Mouse (Mus musculus): ENCODE data around the gene Notch3. TPM values are rescaled to one million over a fixed set of nuclear protein-coding genes. Genes with fewer than 3 reads are reported as not detected.

The Notch3 gene
- polyA plus RNA-seq, 1 experiment = 75.6 TPM

DNA sequence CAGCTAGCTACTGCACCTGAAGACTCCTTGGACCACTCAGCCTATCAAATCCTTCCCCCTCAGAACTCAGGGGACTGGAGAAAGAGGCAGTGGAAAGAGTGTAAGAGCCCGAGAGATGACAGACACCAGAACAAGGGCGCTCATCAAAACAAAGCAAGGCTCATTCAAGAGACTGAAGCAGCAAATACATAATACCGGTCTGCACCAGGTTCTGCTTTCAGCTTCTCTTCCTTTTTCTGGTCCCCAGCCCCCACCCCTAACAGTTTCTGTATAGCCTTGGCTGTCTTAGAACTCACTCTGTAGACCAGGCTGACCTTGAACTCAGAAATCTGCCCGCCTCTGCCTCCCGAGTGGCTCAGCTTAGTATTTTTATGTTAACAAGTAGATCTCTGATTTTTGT is 26.4 kb upstream of the Notch3 start:
- Histone ChIP-seq H3K9ac (ENCODE audit: low read depth, poor library complexity, severe bottlenecking) (no peak overlapping the region), H3K4me1 (ENCODE audit: control insufficient read depth, insufficient read depth, low read length) (peaks cover 4% of the 10 kb centered on the region), H3K9me3 (replicated peaks; ENCODE audit: control insufficient read depth, insufficient read depth, low read length, poor library complexity, severe bottlenecking) (no peaks in the 10 kb centered on the region), H3K36me3 (ENCODE audit: control insufficient read depth, insufficient read depth, low read length, poor library complexity, severe bottlenecking) (peaks cover 15% of the 10 kb centered on the region), H3K4me3 (ENCODE audit: low read depth, low read length) (no peak overlapping the region), H3K27me3 (ENCODE audit: control insufficient read depth, insufficient read depth, low read length, poor library complexity, severe bottlenecking) (0 out of 2 replicates have a peak, but pooled peaks cover 4% of the 10 kb centered on the region), H3K27ac (ENCODE audit: insufficient read depth, low read length) (no peak overlapping the region)
- no peak for TF ChIP-seq EP300 (IDR thresholded peaks at IDR 0.05; ENCODE audit: insufficient read depth, low read depth, low read length)
- no peak for TF ChIP-seq CTCF (IDR thresholded peaks at IDR 0.05; ENCODE audit: low read depth, low read length)
- no peak for TF ChIP-seq POLR2A (IDR thresholded peaks at IDR 0.05; ENCODE audit: insufficient read depth, low read length)

GRCm38 (mm10) chr17:32189850-32190249 is 23.2 kb upstream of the Notch3 start:
- no peak overlapping the region for H3K4me3 ChIP-seq (ENCODE audit: low read depth, low read length)
- peaks cover 4% of the 10 kb centered on the region for H3K4me1 ChIP-seq (ENCODE audit: control insufficient read depth, insufficient read depth, low read length)
- H3K27ac ChIP-seq (ENCODE audit: insufficient read depth, low read length) = peak overlapping the region; percentile 4; the same call in 1 of the 2 replicates
- TF ChIP-seq POLR2A (IDR thresholded peaks at IDR 0.05; ENCODE audit: insufficient read depth, low read length) (no peak), CTCF (IDR thresholded peaks at IDR 0.05; ENCODE audit: low read depth, low read length) (no peak), EP300 (IDR thresholded peaks at IDR 0.05; ENCODE audit: insufficient read depth, low read depth, low read length) (no peak)
- H3K36me3 ChIP-seq (ENCODE audit: control insufficient read depth, insufficient read depth, low read length, poor library complexity, severe bottlenecking) = no peaks in the 10 kb centered on the region
- 0 out of 2 replicates have a peak, but pooled peaks cover 4% of the 10 kb centered on the region for H3K27me3 ChIP-seq (ENCODE audit: control insufficient read depth, insufficient read depth, low read length, poor library complexity, severe bottlenecking)
- no peaks in the 10 kb centered on the region for H3K9me3 ChIP-seq (replicated peaks; ENCODE audit: control insufficient read depth, insufficient read depth, low read length, poor library complexity, severe bottlenecking)
- no peak overlapping the region for H3K9ac ChIP-seq (ENCODE audit: low read depth, poor library complexity, severe bottlenecking)

GRCm38 (mm10) chr17:32188863-32189636 is 22.4 kb upstream of the Notch3 start, which contains the start of gene Ephx3:
Gene Ephx3, minus strand, starts transcription at chr17:32189549.
- Histone ChIP-seq H3K27ac (ENCODE audit: insufficient read depth, low read length) (peak within 1 kb of the TSS; percentile 4; the same call in 1 of the 2 replicates), H3K27me3 (ENCODE audit: control insufficient read depth, insufficient read depth, low read length, poor library complexity, severe bottlenecking) (0 out of 2 replicates have a peak, but pooled peaks cover 4% of the 10 kb centered on the region), H3K4me3 (ENCODE audit: low read depth, low read length) (peak within 1 kb of the TSS; percentile 50), H3K9me3 (replicated peaks; ENCODE audit: control insufficient read depth, insufficient read depth, low read length, poor library complexity, severe bottlenecking) (no peaks in the 10 kb centered on the region), H3K4me1 (ENCODE audit: control insufficient read depth, insufficient read depth, low read length) (peaks cover 4% of the 10 kb centered on the region), H3K9ac (ENCODE audit: low read depth, poor library complexity, severe bottlenecking) (peak within 1 kb of the TSS; percentile 3; the same call in 1 of the 2 replicates), H3K36me3 (ENCODE audit: control insufficient read depth, insufficient read depth, low read length, poor library complexity, severe bottlenecking) (no peaks in the 10 kb centered on the region)
- TF ChIP-seq CTCF (IDR thresholded peaks at IDR 0.05; ENCODE audit: low read depth, low read length) (no peak), POLR2A (IDR thresholded peaks at IDR 0.05; ENCODE audit: insufficient read depth, low read length) (no peak), EP300 (IDR thresholded peaks at IDR 0.05; ENCODE audit: insufficient read depth, low read depth, low read length) (no peak)

DNA sequence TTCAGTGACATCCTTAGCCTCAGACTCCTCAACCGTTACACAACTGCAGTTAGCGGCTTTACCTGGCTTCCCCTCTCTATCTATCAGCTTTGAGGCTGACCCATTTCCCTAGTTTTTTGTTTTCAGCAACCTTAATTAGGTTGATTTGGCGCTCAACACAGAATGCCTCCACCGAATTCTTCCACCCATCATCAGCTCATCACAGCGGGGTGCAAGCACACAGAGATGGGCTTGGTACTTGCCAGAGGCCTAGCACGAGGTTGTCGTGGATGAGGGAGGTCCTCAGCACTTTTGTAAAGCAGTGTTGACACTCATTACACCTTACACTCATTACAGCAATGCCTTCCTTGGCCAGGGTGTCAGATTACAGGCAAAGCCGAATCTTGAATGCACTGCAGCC is 16.4 kb upstream of the Notch3 start:
- Histone ChIP-seq H3K9ac (ENCODE audit: low read depth, poor library complexity, severe bottlenecking) (no peak overlapping the region), H3K36me3 (ENCODE audit: control insufficient read depth, insufficient read depth, low read length, poor library complexity, severe bottlenecking) (no peaks in the 10 kb centered on the region), H3K4me1 (ENCODE audit: control insufficient read depth, insufficient read depth, low read length) (peaks cover 2% of the 10 kb centered on the region), H3K9me3 (replicated peaks; ENCODE audit: control insufficient read depth, insufficient read depth, low read length, poor library complexity, severe bottlenecking) (no peaks in the 10 kb centered on the region), H3K27ac (ENCODE audit: insufficient read depth, low read length) (no peak overlapping the region), H3K27me3 (ENCODE audit: control insufficient read depth, insufficient read depth, low read length, poor library complexity, severe bottlenecking) (no peaks in the 10 kb centered on the region), H3K4me3 (ENCODE audit: low read depth, low read length) (no peak overlapping the region)
- TF ChIP-seq CTCF (IDR thresholded peaks at IDR 0.05; ENCODE audit: low read depth, low read length) = no peak
- no peak for TF ChIP-seq POLR2A (IDR thresholded peaks at IDR 0.05; ENCODE audit: insufficient read depth, low read length)
- no peak for TF ChIP-seq EP300 (IDR thresholded peaks at IDR 0.05; ENCODE audit: insufficient read depth, low read depth, low read length)

GRCm38 (mm10) chr17:32179621-32180491 is 13.2 kb upstream of the Notch3 start:
- Histone ChIP-seq H3K27ac (ENCODE audit: insufficient read depth, low read length) (no peak overlapping the region), H3K27me3 (ENCODE audit: control insufficient read depth, insufficient read depth, low read length, poor library complexity, severe bottlenecking) (no peaks in the 10 kb centered on the region), H3K4me3 (ENCODE audit: low read depth, low read length) (no peak overlapping the region), H3K9me3 (replicated peaks; ENCODE audit: control insufficient read depth, insufficient read depth, low read length, poor library complexity, severe bottlenecking) (no peaks in the 10 kb centered on the region), H3K4me1 (ENCODE audit: control insufficient read depth, insufficient read depth, low read length) (peaks cover 2% of the 10 kb centered on the region), H3K9ac (ENCODE audit: low read depth, poor library complexity, severe bottlenecking) (no peak overlapping the region), H3K36me3 (ENCODE audit: control insufficient read depth, insufficient read depth, low read length, poor library complexity, severe bottlenecking) (no peaks in the 10 kb centered on the region)
- no peak for TF ChIP-seq EP300 (IDR thresholded peaks at IDR 0.05; ENCODE audit: insufficient read depth, low read depth, low read length)
- no peak for TF ChIP-seq CTCF (IDR thresholded peaks at IDR 0.05; ENCODE audit: low read depth, low read length)
- no peak for TF ChIP-seq POLR2A (IDR thresholded peaks at IDR 0.05; ENCODE audit: insufficient read depth, low read length)
